Mouse (Mus musculus): ENCODE results near the gene Tnr. TPM values are rescaled to one million over a fixed set of nuclear protein-coding genes. Genes with fewer than 3 reads are reported as not detected.

Gene Tnr
- polyA plus RNA-seq, 1 experiment from 2014 or later: 1.7 TPM

DNA sequence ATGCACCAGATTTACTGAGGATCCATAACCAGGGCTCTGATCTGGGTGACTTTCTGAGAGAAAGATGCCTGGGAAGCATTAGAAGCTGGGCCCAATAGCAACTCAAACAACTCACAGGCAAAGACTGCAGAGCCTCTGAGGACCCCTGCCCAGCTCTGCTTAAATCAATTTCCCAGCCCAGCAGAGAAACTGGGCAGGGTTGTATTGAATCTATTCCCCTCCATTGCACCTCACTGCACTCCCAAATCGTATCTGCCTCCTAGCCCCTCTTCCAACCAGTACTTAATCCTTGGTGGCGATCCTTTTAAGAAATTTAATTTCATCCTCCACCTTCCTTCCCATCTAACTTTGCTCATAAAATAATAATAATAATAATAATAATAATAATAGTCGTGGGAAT lies 253.5 kb downstream of the Tnr start:
- Histone ChIP-seq H3K9me3 (ENCODE audit: control insufficient read depth, low read length) (no peaks in the 10 kb centered on the region), H3K4me3 (ENCODE audit: low read depth, low read length) (no peak overlapping the region), H3K36me3 (ENCODE audit: control insufficient read depth, insufficient read depth, low read length) (no peaks in the 10 kb centered on the region), H3K9ac (ENCODE audit: low read length) (no peak overlapping the region), H3K27ac (ENCODE audit: low read depth) (no peak overlapping the region), H3K4me2 (ENCODE audit: low read length) (no peak overlapping the region), H3K4me1 (replicated peaks; ENCODE audit: control insufficient read depth, insufficient read depth, low read length) (no peaks in the 10 kb centered on the region), H3K27me3 (replicated peaks; ENCODE audit: control insufficient read depth, insufficient read depth, low read length) (no peaks in the 10 kb centered on the region)
- WGBS: 73% methylated on average over 3 of the region's 3 CpGs
- ATAC-seq (replicated peaks; ENCODE audit: low FRiP score, low TSS enrichment, low read depth): no peak
- no peak for DNase-seq (ENCODE audit: low spot score)

GRCm38 (mm10) chr1:159779424-159779823 lies 255.9 kb downstream of the Tnr start:
- Histone ChIP-seq H3K4me3 (ENCODE audit: low read depth, low read length) (no peak overlapping the region), H3K9ac (ENCODE audit: low read length) (no peak overlapping the region), H3K27me3 (replicated peaks; ENCODE audit: control insufficient read depth, insufficient read depth, low read length) (no peaks in the 10 kb centered on the region), H3K9me3 (ENCODE audit: control insufficient read depth, low read length) (no peaks in the 10 kb centered on the region), H3K27ac (ENCODE audit: low read depth) (no peak overlapping the region), H3K4me2 (ENCODE audit: low read length) (no peak overlapping the region), H3K4me1 (replicated peaks; ENCODE audit: control insufficient read depth, insufficient read depth, low read length) (no peaks in the 10 kb centered on the region), H3K36me3 (ENCODE audit: control insufficient read depth, insufficient read depth, low read length) (no peaks in the 10 kb centered on the region)
- no peak for DNase-seq (ENCODE audit: low spot score)
- 87% methylated on average over 3 of the region's 3 CpGs for WGBS
- no peak for ATAC-seq (replicated peaks; ENCODE audit: low FRiP score, low TSS enrichment, low read depth)

DNA sequence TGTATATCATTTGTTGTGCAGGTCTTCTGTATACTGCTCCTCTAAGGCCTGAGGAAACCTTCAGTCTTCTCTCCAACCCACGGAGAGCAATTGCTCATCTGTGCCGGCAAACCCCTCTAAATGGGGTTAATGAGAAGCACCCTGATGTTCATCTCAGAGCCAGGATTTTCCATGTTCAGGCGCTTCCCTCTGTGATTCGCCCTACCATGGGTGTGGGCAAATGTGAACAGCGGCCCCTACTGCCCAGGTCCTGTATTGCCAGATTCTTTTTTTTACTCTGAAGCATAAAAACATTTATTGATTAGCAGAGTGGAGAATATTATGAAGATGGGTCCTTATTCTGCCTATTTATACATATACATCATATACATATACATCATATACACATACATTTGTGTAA lies 260.3 kb downstream of the Tnr start:
- Histone ChIP-seq H3K27me3 (replicated peaks; ENCODE audit: control insufficient read depth, insufficient read depth, low read length) (no peaks in the 10 kb centered on the region), H3K36me3 (ENCODE audit: control insufficient read depth, insufficient read depth, low read length) (no peaks in the 10 kb centered on the region), H3K27ac (ENCODE audit: low read depth) (no peak overlapping the region), H3K9ac (ENCODE audit: low read length) (no peak overlapping the region), H3K9me3 (ENCODE audit: control insufficient read depth, low read length) (no peaks in the 10 kb centered on the region), H3K4me1 (replicated peaks; ENCODE audit: control insufficient read depth, insufficient read depth, low read length) (no peaks in the 10 kb centered on the region), H3K4me3 (ENCODE audit: low read depth, low read length) (no peak overlapping the region), H3K4me2 (ENCODE audit: low read length) (no peak overlapping the region)
- DNase-seq (ENCODE audit: low spot score): peak; percentile 67
- WGBS: 34% methylated on average over 5 of the region's 5 CpGs
- no peak for ATAC-seq (replicated peaks; ENCODE audit: low FRiP score, low TSS enrichment, low read depth)

DNA sequence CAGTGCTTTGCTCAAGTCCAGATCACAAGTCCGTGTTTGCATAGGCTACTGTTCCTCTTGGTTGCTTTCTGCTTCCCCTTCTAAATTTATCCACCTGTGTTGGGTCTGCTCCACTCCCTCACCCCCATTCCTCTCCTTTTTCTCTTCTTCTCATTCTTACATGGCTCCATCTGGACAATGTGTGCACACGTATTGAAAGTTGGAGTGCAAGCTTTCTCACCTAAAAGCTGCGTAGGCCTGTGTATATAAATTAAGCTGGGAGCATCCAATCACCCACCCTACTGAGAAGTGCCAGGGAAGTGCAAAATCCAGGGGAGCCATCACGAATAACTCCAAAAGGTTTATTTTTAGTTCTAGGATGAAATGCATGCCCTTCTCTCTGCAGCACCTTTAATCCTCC lies 264.7 kb downstream of the Tnr start:
- WGBS: 76% methylated on average over 4 of the region's 4 CpGs
- Histone ChIP-seq H3K36me3 (ENCODE audit: control insufficient read depth, insufficient read depth, low read length) (no peaks in the 10 kb centered on the region), H3K4me2 (ENCODE audit: low read length) (no peak overlapping the region), H3K27me3 (replicated peaks; ENCODE audit: control insufficient read depth, insufficient read depth, low read length) (no peaks in the 10 kb centered on the region), H3K4me1 (replicated peaks; ENCODE audit: control insufficient read depth, insufficient read depth, low read length) (no peaks in the 10 kb centered on the region), H3K27ac (ENCODE audit: low read depth) (no peak overlapping the region), H3K4me3 (ENCODE audit: low read depth, low read length) (no peak overlapping the region), H3K9me3 (ENCODE audit: control insufficient read depth, low read length) (no peaks in the 10 kb centered on the region), H3K9ac (ENCODE audit: low read length) (no peak overlapping the region)
- ATAC-seq (replicated peaks; ENCODE audit: low FRiP score, low TSS enrichment, low read depth) (no peak), DNase-seq (ENCODE audit: low spot score) (no peak)

- DNase-seq (ENCODE audit: low spot score) (no peak), ATAC-seq (replicated peaks; ENCODE audit: low FRiP score, low TSS enrichment, low read depth) (no peak)
- no peaks in the 10 kb centered on the region for H3K9me3 ChIP-seq (ENCODE audit: control insufficient read depth, low read length)
- H3K36me3 ChIP-seq (ENCODE audit: control insufficient read depth, insufficient read depth, low read length): no peaks in the 10 kb centered on the region
- no peak overlapping the region for H3K27ac ChIP-seq (ENCODE audit: low read depth)
- no peaks in the 10 kb centered on the region for H3K27me3 ChIP-seq (replicated peaks; ENCODE audit: control insufficient read depth, insufficient read depth, low read length)
- H3K4me2 ChIP-seq (ENCODE audit: low read length): no peak overlapping the region
- H3K4me3 ChIP-seq (ENCODE audit: low read depth, low read length): no peak overlapping the region
- H3K4me1 ChIP-seq (replicated peaks; ENCODE audit: control insufficient read depth, insufficient read depth, low read length): no peaks in the 10 kb centered on the region
- no peak overlapping the region for H3K9ac ChIP-seq (ENCODE audit: low read length)
- WGBS: 88% methylated on average over 2 of the region's 2 CpGs
Measured at GRCm38 (mm10) chr1:159792546-159792945, 269.0 kb downstream of the Tnr start.

DNA sequence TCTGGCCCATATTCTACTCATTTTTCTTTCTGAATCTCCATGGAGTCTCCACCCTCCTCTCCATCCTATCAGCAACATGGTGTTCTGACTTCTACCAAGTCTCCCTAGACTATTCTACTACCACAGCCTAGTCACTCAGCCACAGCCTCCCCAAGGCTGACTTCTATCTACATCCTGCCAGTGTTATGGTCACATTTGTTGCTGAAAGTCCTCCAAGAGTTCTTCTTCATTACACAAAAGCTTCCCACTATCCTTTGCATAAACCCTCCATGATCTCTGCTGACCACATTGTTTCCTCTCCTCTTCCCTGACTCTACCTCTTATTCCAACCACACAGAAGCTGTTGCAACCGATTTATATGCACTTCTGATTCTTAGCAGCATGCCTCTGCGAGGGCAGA lies 272.5 kb downstream of the Tnr start:
- H3K36me3 ChIP-seq (ENCODE audit: control insufficient read depth, insufficient read depth, low read length): no peaks in the 10 kb centered on the region
- ATAC-seq (replicated peaks; ENCODE audit: low FRiP score, low TSS enrichment, low read depth) (no peak), DNase-seq (ENCODE audit: low spot score) (no peak)
- WGBS: 79% methylated on average over 2 of the region's 2 CpGs
- no peak overlapping the region for H3K4me3 ChIP-seq (ENCODE audit: low read depth, low read length)
- no peak overlapping the region for H3K27ac ChIP-seq (ENCODE audit: low read depth)
- H3K9me3 ChIP-seq (ENCODE audit: control insufficient read depth, low read length): no peaks in the 10 kb centered on the region
- no peaks in the 10 kb centered on the region for H3K27me3 ChIP-seq (replicated peaks; ENCODE audit: control insufficient read depth, insufficient read depth, low read length)
- H3K4me1 ChIP-seq (replicated peaks; ENCODE audit: control insufficient read depth, insufficient read depth, low read length): no peaks in the 10 kb centered on the region
- no peak overlapping the region for H3K4me2 ChIP-seq (ENCODE audit: low read length)
- no peak overlapping the region for H3K9ac ChIP-seq (ENCODE audit: low read length)

DNA sequence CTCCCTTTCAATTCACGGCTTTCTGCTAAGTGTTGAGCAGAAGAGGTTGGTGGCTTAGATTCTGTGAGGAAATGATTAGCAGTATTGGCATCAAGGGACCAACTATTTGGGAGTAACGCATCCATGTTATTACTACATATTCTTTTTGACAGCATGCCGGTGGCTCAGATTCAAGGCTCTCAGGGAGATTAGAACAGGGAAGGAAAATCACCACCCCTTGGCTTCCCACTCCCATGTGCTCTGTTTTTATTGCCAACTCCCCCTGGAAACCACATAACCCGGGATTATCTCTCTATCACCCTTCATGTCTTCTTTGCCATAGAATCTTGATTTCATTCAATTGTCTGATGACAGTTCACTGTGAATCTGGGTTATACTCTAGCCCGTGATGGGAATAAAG lies 276.8 kb downstream of the Tnr start:
- no peaks in the 10 kb centered on the region for H3K4me1 ChIP-seq (replicated peaks; ENCODE audit: control insufficient read depth, insufficient read depth, low read length)
- ATAC-seq (replicated peaks; ENCODE audit: low FRiP score, low TSS enrichment, low read depth) (no peak), DNase-seq (ENCODE audit: low spot score) (no peak)
- no peak overlapping the region for H3K4me3 ChIP-seq (ENCODE audit: low read depth, low read length)
- H3K4me2 ChIP-seq (ENCODE audit: low read length): no peak overlapping the region
- H3K36me3 ChIP-seq (ENCODE audit: control insufficient read depth, insufficient read depth, low read length): no peaks in the 10 kb centered on the region
- H3K9ac ChIP-seq (ENCODE audit: low read length): no peak overlapping the region
- H3K27ac ChIP-seq (ENCODE audit: low read depth): no peak overlapping the region
- H3K9me3 ChIP-seq (ENCODE audit: control insufficient read depth, low read length): no peaks in the 10 kb centered on the region
- H3K27me3 ChIP-seq (replicated peaks; ENCODE audit: control insufficient read depth, insufficient read depth, low read length): no peaks in the 10 kb centered on the region
- WGBS: 78% methylated on average over 5 of the region's 5 CpGs

GRCm38 (mm10) chr1:159801753-159802152 lies 278.2 kb downstream of the Tnr start:
- Histone ChIP-seq H3K4me1 (replicated peaks; ENCODE audit: control insufficient read depth, insufficient read depth, low read length) (no peaks in the 10 kb centered on the region), H3K36me3 (ENCODE audit: control insufficient read depth, insufficient read depth, low read length) (no peaks in the 10 kb centered on the region), H3K9me3 (ENCODE audit: control insufficient read depth, low read length) (no peaks in the 10 kb centered on the region), H3K27ac (ENCODE audit: low read depth) (no peak overlapping the region), H3K9ac (ENCODE audit: low read length) (no peak overlapping the region), H3K4me2 (ENCODE audit: low read length) (no peak overlapping the region), H3K27me3 (replicated peaks; ENCODE audit: control insufficient read depth, insufficient read depth, low read length) (no peaks in the 10 kb centered on the region), H3K4me3 (ENCODE audit: low read depth, low read length) (no peak overlapping the region)
- 69% methylated on average over 4 of the region's 4 CpGs for WGBS
- DNase-seq (ENCODE audit: low spot score): no peak
- ATAC-seq (replicated peaks; ENCODE audit: low FRiP score, low TSS enrichment, low read depth): no peak

DNA sequence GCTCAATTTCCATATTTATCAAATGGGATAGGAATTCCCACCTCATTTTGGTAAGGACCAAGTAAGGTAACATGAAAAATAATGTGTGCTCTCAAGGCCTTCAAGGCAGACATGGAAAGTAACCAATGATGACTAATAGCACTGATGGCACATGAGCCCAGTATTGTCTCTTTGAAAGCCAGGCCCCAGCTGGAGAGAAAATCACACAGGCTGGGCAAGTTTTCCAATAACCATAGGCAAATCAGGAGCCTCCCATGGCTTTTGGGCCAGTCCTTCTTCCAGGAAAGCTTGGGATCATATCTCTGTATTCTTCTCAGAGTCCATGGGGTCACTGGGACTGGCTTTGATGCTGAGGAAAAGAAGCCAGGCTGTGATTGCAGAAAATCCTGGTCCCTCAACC lies 280.1 kb downstream of the Tnr start:
- DNase-seq (ENCODE audit: low spot score) (no peak), ATAC-seq (replicated peaks; ENCODE audit: low FRiP score, low TSS enrichment, low read depth) (no peak)
- no peak overlapping the region for H3K9ac ChIP-seq (ENCODE audit: low read length)
- no peaks in the 10 kb centered on the region for H3K9me3 ChIP-seq (ENCODE audit: control insufficient read depth, low read length)
- H3K4me2 ChIP-seq (ENCODE audit: low read length): no peak overlapping the region
- no peaks in the 10 kb centered on the region for H3K4me1 ChIP-seq (replicated peaks; ENCODE audit: control insufficient read depth, insufficient read depth, low read length)
- no peak overlapping the region for H3K4me3 ChIP-seq (ENCODE audit: low read depth, low read length)
- no peak overlapping the region for H3K27ac ChIP-seq (ENCODE audit: low read depth)
- no peaks in the 10 kb centered on the region for H3K27me3 ChIP-seq (replicated peaks; ENCODE audit: control insufficient read depth, insufficient read depth, low read length)
- H3K36me3 ChIP-seq (ENCODE audit: control insufficient read depth, insufficient read depth, low read length): no peaks in the 10 kb centered on the region

Measured in intestine, embryonic 14.5 days (tissue).